Mouse (Mus musculus): ENCODE data around the gene Mrpl4. TPM values are rescaled to one million over a fixed set of nuclear protein-coding genes. Genes with fewer than 3 reads are reported as not detected.

Mrpl4 gene
- polyA plus RNA-seq (2014; fragmentation: Nextera tagmentation; extraction: Ambion mirVana), result 163 and 169 TPM in 2 replicates

DNA sequence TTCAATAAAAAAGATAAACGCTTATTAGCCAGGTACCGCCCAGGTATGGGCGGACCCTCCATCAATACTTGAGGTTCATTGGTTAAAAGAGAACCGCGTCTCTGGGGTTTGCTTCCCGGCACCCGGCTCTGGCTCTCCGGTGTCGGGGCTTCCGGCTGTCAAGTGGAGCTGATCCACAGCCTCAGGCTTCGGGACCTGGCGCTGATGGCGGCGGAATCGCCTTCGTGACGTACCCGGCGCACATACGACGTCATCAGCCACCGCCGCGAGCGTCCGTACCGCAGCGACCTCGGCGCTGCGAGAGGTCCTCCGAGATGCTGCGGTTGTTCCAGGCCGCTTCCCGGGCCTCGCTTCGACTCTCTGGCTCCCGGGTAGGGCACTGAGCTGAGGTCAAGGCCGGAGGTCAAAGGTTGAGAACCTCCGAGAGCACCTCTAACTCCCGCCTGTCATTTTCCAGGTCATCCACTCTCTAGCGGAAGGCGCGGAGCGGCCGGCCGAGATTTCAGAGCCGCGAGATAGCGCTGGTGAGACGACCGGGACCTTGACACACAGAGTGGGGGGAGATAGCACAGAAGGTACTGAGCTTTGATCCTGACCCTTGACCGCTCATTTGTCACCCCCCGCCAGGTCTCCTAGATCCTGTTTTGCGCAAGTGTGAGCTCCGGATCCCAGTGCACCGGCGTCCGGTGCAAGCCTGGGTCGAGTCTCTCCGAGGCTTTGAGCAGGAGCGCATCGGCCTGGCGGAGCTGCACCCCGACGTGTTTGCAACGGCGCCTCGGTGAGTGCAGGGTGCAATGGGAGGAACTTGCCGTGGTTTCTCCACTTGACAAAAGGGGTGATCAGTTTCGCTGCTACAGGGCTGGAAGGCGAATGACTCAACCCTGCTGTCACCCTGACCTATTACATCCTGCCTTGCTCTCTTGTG, at the start of gene Mrpl4:
TSS of gene Mrpl4 (plus strand) at position 112 of the 925 bp plus-strand sequence.
- ATAC-seq (ENCODE audit: insufficient number of reproducible peaks, low FRiP score, low TSS enrichment, low read depth) (peak; percentile 84), DNase-seq (ENCODE audit: low spot score) (peak; percentile 95)
- Histone ChIP-seq H3K4me2 (ENCODE audit: low read depth, severe bottlenecking) (peak within 1 kb of the TSS; percentile 86), H3K27me3 (ENCODE audit: control insufficient read depth, insufficient read depth, low read length) (no peaks in the 10 kb centered on the region), H3K4me1 (ENCODE audit: control insufficient read depth, insufficient read depth, low read length) (0 out of 2 replicates have a peak, but pooled peaks cover 3% of the 10 kb centered on the region), H3K36me3 (ENCODE audit: control insufficient read depth, insufficient read depth, low read length) (peaks cover 15% of the 10 kb centered on the region), H3K9ac (ENCODE audit: low read length) (peak within 1 kb of the TSS; percentile 74), H3K27ac (replicated peaks; ENCODE audit: low read depth, low read length) (no peak within 1 kb of the TSS; the same call in 1 of the 2 replicates), H3K4me3 (ENCODE audit: low read depth, low read length) (peak within 1 kb of the TSS; percentile 72), H3K9me3 (ENCODE audit: control insufficient read depth, low read length) (no peaks in the 10 kb centered on the region)
- WGBS, result under 1% methylated on average over 72 of the region's 72 CpGs

DNA sequence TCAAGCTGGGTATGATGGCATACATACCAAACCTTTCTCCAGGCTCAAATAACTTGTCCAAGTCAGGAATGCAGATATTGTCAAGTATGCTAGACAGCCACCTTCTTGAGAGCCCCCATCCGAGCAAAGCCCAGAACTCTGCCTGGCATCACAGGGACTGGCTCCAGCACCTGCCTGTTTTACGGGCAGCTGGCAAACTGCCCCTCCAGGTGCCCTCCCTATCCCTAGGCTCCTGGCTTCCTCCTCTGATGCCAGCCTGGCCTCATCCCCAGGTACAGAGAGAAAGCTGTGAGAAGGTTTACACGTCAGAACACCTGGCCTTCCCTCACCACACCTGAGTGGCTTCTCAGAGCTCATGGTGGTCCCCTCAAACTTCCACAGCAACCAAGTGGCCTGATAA, 45.5 kb upstream of the Mrpl4 start:
- Histone ChIP-seq H3K36me3 (ENCODE audit: control insufficient read depth, insufficient read depth, low read length) (no peaks in the 10 kb centered on the region), H3K9me3 (ENCODE audit: control insufficient read depth, low read length) (no peaks in the 10 kb centered on the region), H3K27me3 (ENCODE audit: control insufficient read depth, insufficient read depth, low read length) (no peaks in the 10 kb centered on the region), H3K27ac (replicated peaks; ENCODE audit: low read depth, low read length) (no peak overlapping the region), H3K4me2 (ENCODE audit: low read depth, severe bottlenecking) (no peak overlapping the region), H3K9ac (ENCODE audit: low read length) (no peak overlapping the region), H3K4me1 (ENCODE audit: control insufficient read depth, insufficient read depth, low read length) (no peaks in the 10 kb centered on the region), H3K4me3 (ENCODE audit: low read depth, low read length) (no peak overlapping the region)
- WGBS, result 88% methylated on average over 3 of the region's 3 CpGs
- ATAC-seq (ENCODE audit: insufficient number of reproducible peaks, low FRiP score, low TSS enrichment, low read depth), result no peak
- no peak for DNase-seq (ENCODE audit: low spot score)

DNA sequence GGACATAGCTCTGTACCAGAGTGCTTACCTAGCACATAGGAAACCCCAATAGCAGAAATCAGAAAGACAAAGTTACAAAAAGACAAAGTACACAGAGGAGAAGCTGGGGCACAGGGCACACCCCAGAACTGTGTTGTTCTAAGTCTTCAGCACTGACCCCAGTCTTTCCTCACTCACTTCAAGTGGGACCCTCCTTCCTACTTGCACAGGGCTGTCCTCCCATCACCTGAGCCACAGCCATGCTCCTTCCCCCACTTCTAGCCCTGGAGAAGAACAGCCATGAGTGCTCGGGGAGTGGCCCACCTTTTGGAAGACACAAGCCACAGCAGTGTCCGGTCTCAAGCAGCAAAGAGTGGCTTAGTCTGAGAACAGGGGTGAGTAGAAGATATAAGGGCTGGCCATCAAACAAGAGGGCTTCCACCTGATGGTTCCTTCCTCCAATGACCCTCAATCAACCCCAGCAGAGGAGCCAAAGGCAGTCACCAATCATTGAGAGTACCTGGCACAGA, 43.1 kb upstream of the Mrpl4 start, which contains the start of gene Dnmt1:
TSS of gene Dnmt1 (minus strand) at position 459 of the 509 bp plus-strand sequence.
- Histone ChIP-seq H3K27ac (replicated peaks; ENCODE audit: low read depth, low read length) (no peak within 1 kb of the TSS), H3K4me1 (ENCODE audit: control insufficient read depth, insufficient read depth, low read length) (no peaks in the 10 kb centered on the region), H3K36me3 (ENCODE audit: control insufficient read depth, insufficient read depth, low read length) (no peaks in the 10 kb centered on the region), H3K9me3 (ENCODE audit: control insufficient read depth, low read length) (no peaks in the 10 kb centered on the region), H3K4me2 (ENCODE audit: low read depth, severe bottlenecking) (no peak within 1 kb of the TSS), H3K9ac (ENCODE audit: low read length) (no peak within 1 kb of the TSS), H3K4me3 (ENCODE audit: low read depth, low read length) (no peak within 1 kb of the TSS), H3K27me3 (ENCODE audit: control insufficient read depth, insufficient read depth, low read length) (no peaks in the 10 kb centered on the region)
- ATAC-seq (ENCODE audit: insufficient number of reproducible peaks, low FRiP score, low TSS enrichment, low read depth), result no peak
- no peak for DNase-seq (ENCODE audit: low spot score)
- 93% methylated on average over 2 of the region's 2 CpGs for WGBS

DNA sequence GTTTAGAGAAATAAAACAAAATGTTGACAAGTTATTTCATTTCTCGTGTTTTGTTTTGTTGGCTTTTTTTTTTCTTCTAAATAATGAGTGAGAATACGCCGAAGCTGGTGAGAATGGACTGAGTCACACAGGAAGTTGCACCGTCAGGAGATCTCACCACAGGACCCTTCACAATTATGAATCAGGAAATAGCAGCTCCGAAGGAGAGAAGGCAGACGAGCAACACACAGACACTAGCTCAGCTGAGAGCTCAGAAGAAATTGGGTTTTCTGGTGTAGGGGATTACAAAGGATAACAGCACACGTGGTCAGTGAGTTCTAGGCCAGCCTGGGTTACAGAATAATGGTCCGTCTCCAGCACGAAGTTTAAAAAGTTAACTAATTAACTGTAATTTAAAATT, 41.0 kb upstream of the Mrpl4 start:
- DNase-seq (ENCODE audit: low spot score), result no peak
- Histone ChIP-seq H3K9ac (ENCODE audit: low read length) (no peak overlapping the region), H3K4me2 (ENCODE audit: low read depth, severe bottlenecking) (no peak overlapping the region), H3K36me3 (ENCODE audit: control insufficient read depth, insufficient read depth, low read length) (peaks cover 5% of the 10 kb centered on the region; the same call in 1 of the 2 replicates), H3K4me1 (ENCODE audit: control insufficient read depth, insufficient read depth, low read length) (no peaks in the 10 kb centered on the region), H3K4me3 (ENCODE audit: low read depth, low read length) (no peak overlapping the region), H3K27ac (replicated peaks; ENCODE audit: low read depth, low read length) (no peak overlapping the region), H3K27me3 (ENCODE audit: control insufficient read depth, insufficient read depth, low read length) (no peaks in the 10 kb centered on the region), H3K9me3 (ENCODE audit: control insufficient read depth, low read length) (no peaks in the 10 kb centered on the region)
- ATAC-seq (ENCODE audit: insufficient number of reproducible peaks, low FRiP score, low TSS enrichment, low read depth), result no peak
- WGBS, result 73% methylated on average over 9 of the region's 9 CpGs

DNA sequence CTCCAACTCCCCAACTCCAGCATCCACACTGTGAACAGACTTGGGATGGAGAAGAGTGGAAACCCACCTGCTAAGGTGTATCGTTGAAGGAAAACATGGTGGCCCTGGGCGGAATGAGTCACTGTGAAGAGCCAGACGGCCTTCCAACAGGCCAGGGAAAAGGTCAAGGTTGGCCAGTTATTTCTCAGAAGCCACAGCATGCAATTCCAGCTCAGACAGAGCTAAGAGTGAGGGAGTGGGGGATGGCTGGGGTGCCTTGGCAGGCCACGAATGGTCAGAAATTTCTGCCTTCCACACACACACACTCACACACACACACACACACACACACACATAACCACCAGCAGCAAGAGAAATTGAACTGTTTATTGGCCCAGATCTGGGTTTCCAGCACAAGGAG, 36.9 kb upstream of the Mrpl4 start:
- Histone ChIP-seq H3K4me2 (ENCODE audit: low read depth, severe bottlenecking) (no peak overlapping the region), H3K4me3 (ENCODE audit: low read depth, low read length) (no peak overlapping the region), H3K4me1 (ENCODE audit: control insufficient read depth, insufficient read depth, low read length) (no peaks in the 10 kb centered on the region), H3K27me3 (ENCODE audit: control insufficient read depth, insufficient read depth, low read length) (no peaks in the 10 kb centered on the region), H3K9me3 (ENCODE audit: control insufficient read depth, low read length) (no peaks in the 10 kb centered on the region), H3K36me3 (ENCODE audit: control insufficient read depth, insufficient read depth, low read length) (peaks cover 12% of the 10 kb centered on the region; the same call in 1 of the 2 replicates), H3K27ac (replicated peaks; ENCODE audit: low read depth, low read length) (no peak overlapping the region), H3K9ac (ENCODE audit: low read length) (no peak overlapping the region)
- WGBS, result 89% methylated on average over 4 of the region's 4 CpGs
- ATAC-seq (ENCODE audit: insufficient number of reproducible peaks, low FRiP score, low TSS enrichment, low read depth) (no peak), DNase-seq (ENCODE audit: low spot score) (no peak)

DNA sequence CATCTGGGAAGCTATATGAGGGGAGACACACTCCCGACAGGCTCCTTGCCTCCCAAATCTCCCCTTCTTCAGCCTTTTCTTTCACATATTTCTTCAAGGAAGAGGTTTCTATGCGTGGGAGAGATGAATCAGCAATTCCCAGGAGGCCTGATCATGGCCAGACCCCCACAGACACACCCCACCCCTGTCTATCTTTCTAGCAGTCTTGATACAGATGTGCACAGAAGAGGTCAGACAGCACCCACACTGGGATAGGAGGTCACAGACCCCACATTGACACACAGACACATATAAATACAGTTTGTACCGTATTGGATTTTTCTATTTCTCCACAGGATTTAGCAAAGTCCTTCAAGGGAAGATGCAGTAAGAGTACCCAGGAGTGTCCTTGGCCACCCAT, 36.5 kb upstream of the Mrpl4 start:
- H3K27me3 ChIP-seq (ENCODE audit: control insufficient read depth, insufficient read depth, low read length), result no peaks in the 10 kb centered on the region
- H3K4me3 ChIP-seq (ENCODE audit: low read depth, low read length), result no peak overlapping the region
- peaks cover 12% of the 10 kb centered on the region; the same call in 1 of the 2 replicates for H3K36me3 ChIP-seq (ENCODE audit: control insufficient read depth, insufficient read depth, low read length)
- no peak overlapping the region for H3K4me2 ChIP-seq (ENCODE audit: low read depth, severe bottlenecking)
- H3K27ac ChIP-seq (replicated peaks; ENCODE audit: low read depth, low read length), result no peak overlapping the region
- H3K9me3 ChIP-seq (ENCODE audit: control insufficient read depth, low read length), result no peaks in the 10 kb centered on the region
- DNase-seq (ENCODE audit: low spot score) (no peak), ATAC-seq (ENCODE audit: insufficient number of reproducible peaks, low FRiP score, low TSS enrichment, low read depth) (no peak)
- no peak overlapping the region for H3K9ac ChIP-seq (ENCODE audit: low read length)
- peaks cover under 1% of the 10 kb centered on the region; the same call in 1 of the 2 replicates for H3K4me1 ChIP-seq (ENCODE audit: control insufficient read depth, insufficient read depth, low read length)
- WGBS, result 87% methylated on average over 3 of the region's 3 CpGs

DNA sequence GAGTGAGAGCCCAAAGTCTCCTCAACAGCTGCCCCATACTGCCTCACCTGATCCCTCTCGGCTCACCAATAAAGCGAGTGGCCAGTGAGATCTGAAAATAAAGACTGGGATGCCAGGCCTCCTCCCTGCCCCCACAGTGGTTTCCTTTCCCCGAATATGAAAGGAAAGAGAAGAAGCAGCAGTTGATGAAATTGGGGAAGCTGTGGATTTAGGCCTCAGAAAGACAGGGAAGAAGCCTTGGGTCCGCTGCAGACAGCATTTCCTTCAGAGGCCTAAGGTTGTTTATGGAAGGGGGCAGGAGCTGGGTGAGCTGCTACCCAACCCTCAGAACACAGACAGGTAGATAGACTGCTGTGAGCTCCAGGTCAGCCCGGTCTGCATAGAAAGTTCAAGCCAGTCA, 35.8 kb upstream of the Mrpl4 start:
- H3K9ac ChIP-seq (ENCODE audit: low read length), result no peak overlapping the region
- DNase-seq (ENCODE audit: low spot score) (no peak), ATAC-seq (ENCODE audit: insufficient number of reproducible peaks, low FRiP score, low TSS enrichment, low read depth) (no peak)
- H3K4me2 ChIP-seq (ENCODE audit: low read depth, severe bottlenecking), result no peak overlapping the region
- H3K27ac ChIP-seq (replicated peaks; ENCODE audit: low read depth, low read length), result no peak overlapping the region
- peaks cover 12% of the 10 kb centered on the region; the same call in 1 of the 2 replicates for H3K36me3 ChIP-seq (ENCODE audit: control insufficient read depth, insufficient read depth, low read length)
- WGBS, result 79% methylated on average over 5 of the region's 5 CpGs
- no peaks in the 10 kb centered on the region for H3K9me3 ChIP-seq (ENCODE audit: control insufficient read depth, low read length)
- no peaks in the 10 kb centered on the region for H3K27me3 ChIP-seq (ENCODE audit: control insufficient read depth, insufficient read depth, low read length)
- peaks cover 8% of the 10 kb centered on the region; the same call in 1 of the 2 replicates for H3K4me1 ChIP-seq (ENCODE audit: control insufficient read depth, insufficient read depth, low read length)
- H3K4me3 ChIP-seq (ENCODE audit: low read depth, low read length), result no peak overlapping the region

DNA sequence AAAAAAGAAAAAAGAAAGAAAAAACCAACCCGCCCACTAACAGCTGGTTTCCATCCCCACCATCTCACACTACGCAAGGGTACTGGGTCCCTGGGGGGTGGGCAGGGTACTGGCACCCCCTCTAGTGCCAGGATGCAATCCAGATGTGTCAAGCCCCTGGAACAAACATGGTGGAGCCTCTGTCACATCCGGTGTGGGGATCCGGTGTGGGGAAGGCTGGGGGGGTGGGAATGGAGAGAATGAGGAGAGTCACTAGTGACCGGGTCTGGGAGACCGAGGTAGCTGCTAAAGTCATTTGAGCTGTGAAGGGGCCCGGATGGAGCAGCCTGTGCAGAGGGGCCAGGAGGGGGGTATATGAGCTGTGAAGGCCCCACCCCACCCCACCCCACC, 30.8 kb upstream of the Mrpl4 start:
- H3K4me2 ChIP-seq (ENCODE audit: low read depth, severe bottlenecking), result peak overlapping the region; percentile 98; the same call in 1 of the 2 replicates
- H3K4me3 ChIP-seq (ENCODE audit: low read depth, low read length), result no peak overlapping the region; the same call in 1 of the 2 replicates
- H3K9ac ChIP-seq (ENCODE audit: low read length), result no peak overlapping the region
- WGBS, result 35% methylated on average over 7 of the region's 7 CpGs
- H3K27me3 ChIP-seq (ENCODE audit: control insufficient read depth, insufficient read depth, low read length), result no peaks in the 10 kb centered on the region
- ATAC-seq (ENCODE audit: insufficient number of reproducible peaks, low FRiP score, low TSS enrichment, low read depth) (peak; percentile 70), DNase-seq (ENCODE audit: low spot score) (peak; percentile 53)
- H3K27ac ChIP-seq (replicated peaks; ENCODE audit: low read depth, low read length), result peak overlapping the region; percentile 89; the same call in 1 of the 2 replicates
- peaks cover 5% of the 10 kb centered on the region; the same call in 1 of the 2 replicates for H3K36me3 ChIP-seq (ENCODE audit: control insufficient read depth, insufficient read depth, low read length)
- no peaks in the 10 kb centered on the region for H3K9me3 ChIP-seq (ENCODE audit: control insufficient read depth, low read length)
- peaks cover 41% of the 10 kb centered on the region for H3K4me1 ChIP-seq (ENCODE audit: control insufficient read depth, insufficient read depth, low read length)

Data from limb, embryonic 11.5 days (tissue).